Mouse (Mus musculus): ENCODE results near the gene 1700057G04Rik. TPM values are rescaled to one million over a fixed set of nuclear protein-coding genes. Genes with fewer than 3 reads are reported as not detected.

Gene 1700057G04Rik
- total RNA-seq (2023): not detected

DNA sequence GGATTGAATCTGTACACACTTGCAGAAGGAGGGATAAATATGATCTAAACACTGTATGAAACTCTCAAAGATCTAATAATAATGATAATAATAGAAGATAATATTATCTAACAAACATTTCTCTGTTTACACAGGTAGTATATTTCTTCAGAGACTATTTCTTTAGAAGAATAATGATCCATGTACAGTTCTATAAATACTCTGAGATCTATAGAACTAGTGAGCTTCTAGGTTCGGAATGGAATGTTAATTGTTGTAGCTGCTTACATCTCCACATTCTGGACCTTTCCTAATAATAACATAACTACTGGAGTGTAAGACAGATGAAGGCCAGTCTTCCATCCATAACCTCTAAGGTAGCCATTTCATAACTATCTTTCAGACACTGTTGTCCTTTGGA lies at the start of gene 1700057G04Rik:
Gene 1700057G04Rik (plus strand): TSS at position 301 of the 400 bp plus-strand sequence.

DNA sequence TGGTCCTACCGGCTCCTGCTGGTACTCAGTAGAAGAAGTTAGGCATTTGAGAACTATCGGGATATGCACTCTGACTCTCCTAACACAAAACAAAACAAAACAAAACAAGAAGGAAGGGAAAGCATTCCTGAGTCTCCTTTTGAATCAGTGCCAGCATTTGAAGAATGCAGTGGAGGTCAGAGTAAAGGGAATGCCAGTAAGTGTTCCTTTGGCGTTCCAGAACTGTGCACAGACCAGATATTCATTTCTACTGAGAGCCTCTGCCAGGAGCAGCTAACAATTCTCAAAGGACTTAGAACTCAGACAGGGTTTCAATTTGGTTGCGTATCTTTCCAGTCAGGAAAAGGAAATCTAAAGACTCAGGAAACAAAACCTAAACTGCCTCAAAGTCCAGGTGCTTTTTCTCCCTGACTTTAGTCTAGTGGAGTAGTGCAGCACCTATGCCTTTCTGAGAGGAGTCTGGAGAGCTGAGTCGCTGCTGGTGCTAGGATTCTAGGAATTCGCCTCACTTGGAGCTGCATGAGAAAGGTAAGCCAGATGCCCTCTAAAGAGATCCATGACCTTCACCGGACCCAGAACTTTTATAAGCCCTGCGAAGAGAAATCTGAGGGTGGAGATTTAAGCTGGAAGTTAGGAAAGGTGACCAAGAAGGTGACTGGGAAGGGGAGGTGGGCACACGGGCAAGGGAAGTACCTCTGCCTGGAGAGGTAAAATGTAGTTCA lies 33.5 kb upstream of the 1700057G04Rik start, which contains the start of gene Plscr2:
Gene Plscr2 (plus strand): TSS at position 117 of the 722 bp plus-strand sequence.

Other genes starting within 250 kb of the 1700057G04Rik start
- not detected for gene Plscr5, start 116.4 kb upstream of the 1700057G04Rik start, total RNA-seq (2023)
- 10 to 100 TPM; 10.2 to 13.1 TPM for gene Plscr1, start 59.6 kb upstream of the 1700057G04Rik start, total RNA-seq (2023)
- gene Plscr2, start 33.8 kb upstream of the 1700057G04Rik start, total RNA-seq (2023): not detected
- gene Plscr4, start 148.0 kb downstream of the 1700057G04Rik start, total RNA-seq (2023): under 1 TPM; 0.26 to 0.27 TPM
- gene Plod2, start 232.8 kb downstream of the 1700057G04Rik start, total RNA-seq (2023): under 1 TPM; 0.52 to 0.89 TPM